Mouse (Mus musculus) hindlimb bud, embryonic 11.5 days (tissue): ENCODE results near the gene Stac2.

Experiments used
- DNase-seq: peaks from one replicate; pipeline ENCODE4 v3.0.0-alpha.2; 2012; ENCODE audit warnings: low read depth, low spot score; ENCODE audit errors: extremely low spot score

Gene Stac2

DNA sequence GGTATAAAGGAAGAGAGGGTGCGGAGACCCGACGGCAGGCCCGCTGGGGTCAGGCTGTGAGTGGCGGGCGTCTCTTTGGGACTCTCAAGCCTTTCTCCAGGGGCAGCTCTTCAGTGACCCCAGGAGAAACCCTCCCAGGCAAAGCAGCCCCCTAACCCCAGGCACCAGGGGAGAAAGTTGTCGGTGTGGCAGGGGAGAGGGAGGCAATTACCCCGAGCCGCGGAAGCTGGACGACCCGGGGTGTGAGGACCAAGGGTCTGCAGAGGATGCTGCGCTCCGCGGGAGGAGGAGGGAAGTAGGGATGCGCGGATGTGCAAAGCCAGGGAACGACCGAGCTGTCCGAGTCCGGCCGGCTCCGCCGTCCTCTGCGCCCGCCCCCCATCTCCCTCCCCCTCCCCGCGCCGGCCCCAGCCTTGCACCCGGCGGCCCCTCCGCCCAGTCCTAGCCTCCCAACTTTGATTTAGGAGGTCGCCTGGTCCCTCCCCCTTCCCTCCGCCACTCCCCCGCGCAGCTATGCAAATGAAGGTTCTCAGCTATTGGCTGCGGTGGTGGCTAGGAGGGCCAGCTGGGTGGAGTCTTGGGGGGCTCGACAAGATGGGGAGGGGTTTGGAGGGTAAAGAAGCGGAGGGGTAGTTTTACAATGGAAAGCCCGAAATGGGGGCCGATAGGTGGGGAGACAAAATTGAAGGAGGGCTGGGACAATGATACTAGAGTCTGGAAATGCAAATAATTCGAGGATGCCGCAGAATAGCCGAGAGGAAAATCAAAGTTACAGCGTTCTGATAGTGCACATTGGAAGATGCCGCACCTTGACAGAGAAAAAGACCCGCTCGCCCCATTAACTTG is at the start of gene Stac2:
TSS of gene Stac2 (minus strand) at position 474 of the 846 bp plus-strand sequence.
- DNase-seq = no peak

DNA sequence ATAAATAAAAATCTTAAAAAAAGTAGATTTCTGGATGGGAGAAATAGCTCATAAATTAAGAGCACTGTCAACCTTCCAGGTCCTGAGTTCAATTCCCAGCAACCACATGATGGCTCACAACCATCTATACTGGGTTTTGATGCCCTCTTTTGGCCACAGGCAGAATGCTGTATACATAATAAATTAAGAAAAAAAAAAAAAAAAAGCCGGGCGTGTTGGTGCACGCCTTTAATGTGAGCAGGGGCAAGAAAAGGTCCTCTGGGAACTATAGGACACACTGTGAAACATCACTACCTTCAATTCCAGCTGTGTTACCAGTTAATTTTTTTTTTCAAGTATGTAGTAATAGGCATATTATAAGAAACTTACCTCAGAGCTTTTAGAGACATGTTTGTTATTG is 48.1 kb upstream of the Stac2 start:
- no peak for DNase-seq

DNA sequence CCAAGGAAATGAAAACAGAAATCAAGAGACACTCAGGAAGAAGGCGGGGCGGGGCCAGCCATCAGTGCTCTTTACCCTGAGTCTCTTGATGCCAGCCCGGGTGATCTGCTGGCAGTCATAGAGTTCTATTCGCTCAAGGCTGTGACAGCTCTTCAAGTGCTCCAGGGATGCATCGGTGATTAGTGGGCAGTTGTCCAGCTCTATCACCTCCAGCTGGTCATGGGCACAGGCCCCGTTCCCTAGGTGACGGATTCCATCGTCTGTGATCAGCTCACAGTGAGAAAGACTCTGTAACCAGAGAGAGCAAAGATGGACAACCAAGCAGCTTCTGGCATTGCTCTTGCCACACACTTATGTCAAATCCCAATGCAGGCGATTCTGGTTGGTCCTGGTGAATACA is 37.3 kb upstream of the Stac2 start:
- no peak for DNase-seq

DNA sequence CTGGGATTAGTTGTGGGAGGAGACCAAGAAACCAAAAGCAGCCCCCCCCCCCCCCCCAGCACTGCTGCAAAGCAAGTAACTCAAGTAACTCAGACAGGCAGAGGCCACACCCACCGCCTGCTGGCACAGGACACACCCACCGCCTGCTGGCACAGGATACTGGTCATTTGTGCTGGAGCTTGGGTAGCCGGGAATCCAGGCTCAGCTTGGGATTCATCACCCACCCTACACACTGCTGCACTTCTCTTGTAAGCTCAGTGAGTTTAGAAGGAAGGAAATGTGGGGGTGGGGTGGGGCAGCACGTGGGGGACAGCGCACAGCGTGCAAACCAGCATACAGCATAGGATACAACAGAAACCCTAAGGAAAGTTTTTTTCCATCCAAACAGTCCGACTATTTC is 35.0 kb upstream of the Stac2 start:
- DNase-seq = no peak

DNA sequence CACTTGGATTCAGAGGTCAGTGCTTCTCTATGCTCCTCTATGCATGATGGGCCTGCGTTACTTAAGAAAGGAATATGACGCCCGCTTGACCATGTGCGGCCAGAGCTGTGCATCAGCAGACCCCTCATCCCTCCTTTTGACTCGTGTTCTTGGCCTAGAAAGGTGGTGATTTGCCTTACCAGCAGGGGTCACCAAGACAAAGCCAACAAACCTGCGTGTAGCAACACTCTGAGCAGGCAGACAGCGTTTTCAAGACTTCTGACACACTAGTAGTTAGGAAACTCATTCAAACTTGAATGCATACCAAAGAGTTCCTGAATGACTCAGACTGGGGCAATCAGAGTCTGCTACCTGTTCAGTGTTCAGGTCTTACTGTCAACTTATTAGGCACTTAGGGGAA is 33.3 kb upstream of the Stac2 start:
- no peak for DNase-seq

DNA sequence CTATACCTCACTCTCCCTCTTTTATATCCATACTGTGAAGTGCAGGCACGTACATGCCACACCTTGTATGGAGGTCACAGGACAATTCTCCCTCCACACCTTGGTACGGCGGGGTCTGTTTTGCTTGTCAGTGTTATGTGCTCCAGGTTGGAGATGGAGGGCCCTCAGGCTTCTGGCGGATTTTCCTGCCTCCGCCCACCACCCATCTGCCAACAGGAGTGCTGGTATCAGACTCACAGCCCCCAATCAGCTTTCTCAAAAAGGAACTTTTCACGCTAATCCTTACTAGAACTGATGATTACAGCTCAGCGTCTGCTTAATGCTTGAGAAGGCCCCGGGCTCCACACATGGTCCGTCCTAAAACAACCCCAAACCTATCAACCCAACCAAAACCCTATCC is 32.9 kb upstream of the Stac2 start:
- DNase-seq = no peak

DNA sequence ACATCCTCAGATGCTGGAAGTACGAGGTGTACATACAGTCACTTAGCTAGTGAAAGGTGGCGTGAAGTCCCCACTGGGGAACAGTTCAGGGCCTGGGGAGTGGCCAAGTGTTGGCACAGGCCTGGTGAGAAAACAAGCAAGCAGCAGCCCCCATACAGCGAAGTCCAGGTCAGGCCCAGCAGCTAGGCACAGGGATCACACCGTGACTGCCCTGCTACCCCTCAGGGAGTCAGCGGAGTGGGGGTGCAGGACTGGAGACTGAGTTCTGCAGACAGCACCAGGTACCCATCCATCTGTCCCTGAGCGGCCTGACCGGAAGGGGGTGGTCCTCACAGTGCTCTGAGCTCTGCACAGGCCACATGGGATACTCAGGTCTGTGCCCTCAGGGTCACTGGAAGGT is 29.5 kb upstream of the Stac2 start:
- DNase-seq = no peak

DNA sequence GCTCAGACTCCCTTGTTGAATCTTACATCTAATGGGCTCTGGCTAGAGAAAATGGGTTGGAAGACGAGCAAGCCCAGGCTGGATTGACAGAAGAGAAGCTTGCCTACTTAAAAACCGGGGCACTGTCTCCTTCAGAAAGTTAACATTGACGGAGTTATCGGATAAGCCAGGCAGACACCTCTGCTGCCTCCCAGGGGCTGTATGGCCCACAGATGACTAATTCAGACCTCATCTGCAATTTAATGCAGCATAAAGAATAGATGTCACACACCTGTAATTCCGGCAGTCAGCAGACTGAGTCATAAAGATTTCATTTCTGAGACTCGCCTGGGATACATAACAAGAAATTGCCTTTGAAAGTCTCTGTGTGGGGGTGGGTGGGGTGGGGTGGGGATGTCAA is 27.2 kb upstream of the Stac2 start:
- no peak for DNase-seq

DNA sequence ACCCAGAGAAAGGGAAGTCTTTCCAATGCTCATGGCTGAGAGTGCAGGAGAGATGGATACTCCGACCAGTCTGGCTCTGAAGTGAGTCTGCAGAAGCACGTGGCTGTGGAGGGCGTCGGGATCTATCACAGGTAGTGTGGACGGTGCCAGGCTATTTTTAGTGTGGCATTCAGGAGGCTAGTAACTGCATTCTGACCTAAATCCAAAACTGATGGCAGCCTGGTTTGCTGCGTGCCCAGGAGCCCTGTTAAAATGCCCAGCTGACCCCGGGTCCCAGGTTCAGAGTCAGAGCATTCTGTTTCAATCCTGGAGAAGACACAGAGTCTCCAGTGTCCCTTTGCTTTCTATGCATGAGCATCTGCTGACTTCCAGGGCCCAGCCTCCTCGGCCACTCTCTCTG is 23.8 kb upstream of the Stac2 start:
- no peak for DNase-seq

DNA sequence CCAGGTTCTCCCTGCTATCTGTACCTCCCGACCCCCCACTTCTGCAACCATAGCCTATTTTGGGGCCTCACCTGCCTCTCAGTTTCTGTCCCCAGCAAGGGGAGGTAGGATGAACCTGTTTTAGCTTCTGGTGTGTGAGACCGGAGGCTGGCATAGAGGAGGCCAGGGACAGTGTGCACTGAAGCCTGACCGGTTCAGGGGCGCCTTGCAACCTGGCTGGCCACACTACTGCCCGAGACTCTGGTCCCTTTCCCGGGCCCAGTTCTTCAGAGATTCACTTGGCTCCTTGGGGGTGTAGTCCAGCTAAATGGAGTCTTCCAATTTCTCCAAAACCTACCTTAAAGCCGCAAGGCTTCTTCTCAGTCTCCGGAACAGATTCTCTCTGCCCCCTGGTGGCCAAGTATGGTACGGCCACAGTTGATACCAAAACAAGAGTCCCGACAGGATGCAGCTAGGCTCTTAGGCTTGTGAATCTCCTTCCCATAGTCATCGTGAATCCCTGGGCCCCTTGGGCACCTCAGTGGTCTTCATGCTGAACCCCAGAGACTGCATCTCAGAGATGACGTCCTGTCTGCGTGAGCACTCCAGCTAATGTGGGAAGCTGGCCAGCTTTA is 22.0 kb upstream of the Stac2 start:
- DNase-seq = peak; percentile 72

DNA sequence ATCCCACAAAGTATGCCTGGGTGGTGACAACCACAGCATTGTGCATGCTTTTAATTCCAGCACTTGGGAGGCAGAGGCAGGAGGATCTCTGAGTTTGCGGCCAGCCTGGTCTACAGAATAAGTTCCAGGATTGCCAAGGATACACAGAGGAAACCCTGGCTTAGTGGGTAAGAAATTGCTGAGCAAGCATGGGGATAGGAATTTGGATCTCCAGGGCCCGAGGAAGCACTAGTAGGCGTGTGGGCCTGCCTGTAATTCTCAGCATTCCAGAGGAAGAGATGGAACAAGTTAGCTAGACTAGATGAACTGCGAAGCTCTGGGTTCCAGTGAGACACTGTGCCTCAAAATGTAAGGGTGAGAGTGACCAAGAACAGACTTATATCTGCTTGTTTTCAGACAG is 20.2 kb upstream of the Stac2 start:
- DNase-seq = no peak

DNA sequence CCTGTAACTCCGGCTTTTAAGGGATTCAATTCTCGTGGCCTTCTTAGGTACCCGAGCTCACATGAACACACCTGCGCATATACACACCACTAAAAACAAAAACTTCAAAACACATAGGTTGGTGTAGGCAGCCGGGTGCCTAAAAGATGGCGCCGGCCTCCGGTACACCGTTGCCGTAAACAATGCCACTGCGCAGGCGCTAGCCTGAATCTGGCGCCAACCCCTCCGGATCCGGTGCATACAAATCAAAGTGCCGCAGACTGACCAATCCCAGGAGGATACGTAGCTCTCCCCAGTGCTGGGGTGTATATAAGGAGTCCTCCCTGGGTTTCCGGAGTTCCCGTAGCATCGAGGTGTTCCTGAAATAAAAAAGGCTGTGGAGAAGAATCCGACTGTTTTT is 14.0 kb upstream of the Stac2 start:
- no peak for DNase-seq

DNA sequence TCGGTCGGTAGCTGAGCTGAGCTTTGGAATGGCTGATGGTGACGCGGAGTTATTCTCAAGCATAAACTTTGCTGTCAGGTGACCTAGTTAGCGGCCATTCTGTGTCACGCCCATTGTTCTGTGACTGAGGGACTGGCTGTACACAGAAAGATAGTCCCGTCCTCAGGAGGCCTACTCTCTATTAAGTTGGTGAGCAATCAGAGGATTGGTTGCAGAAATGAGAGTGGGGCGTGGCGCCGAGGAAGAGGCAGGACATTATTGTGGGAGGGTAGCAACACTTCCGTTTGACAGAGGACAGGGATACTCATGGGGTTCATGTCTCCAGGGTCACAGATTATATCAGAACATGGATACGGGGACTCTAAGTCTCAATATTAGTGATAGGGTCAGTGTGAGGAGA is 12.9 kb upstream of the Stac2 start:
- no peak for DNase-seq

DNA sequence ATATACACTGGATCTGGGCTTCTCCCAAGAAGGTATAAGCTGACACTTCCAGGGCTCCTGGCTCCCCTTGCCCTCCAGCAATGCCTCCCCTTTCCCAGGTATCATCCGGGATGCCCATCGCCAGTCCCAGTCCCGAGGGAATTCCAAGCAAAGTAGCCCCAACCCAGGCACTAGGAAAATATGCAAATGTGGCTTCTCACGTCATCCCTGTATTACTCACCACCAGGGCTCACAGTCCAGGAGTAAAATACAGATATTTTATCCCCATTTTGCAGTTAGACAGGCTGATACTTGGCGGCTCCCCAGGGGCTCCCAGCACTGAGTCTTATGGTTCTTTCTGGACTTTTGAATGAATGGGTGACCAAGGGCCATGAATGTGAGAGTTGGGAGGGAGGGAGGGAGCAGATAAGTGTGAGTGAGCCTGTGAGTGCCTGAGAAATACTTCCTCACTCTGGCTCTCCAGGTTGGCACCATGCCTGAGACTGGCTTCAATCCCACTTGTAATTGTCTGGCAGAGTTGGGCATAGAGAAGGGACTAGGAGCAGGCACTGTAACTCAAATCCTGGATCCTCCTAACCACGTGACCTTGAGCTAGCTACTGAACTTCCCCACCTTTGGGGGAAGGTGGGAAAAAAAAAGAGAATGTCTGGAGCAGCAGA is 8.8 kb upstream of the Stac2 start:
- no peak for DNase-seq

DNA sequence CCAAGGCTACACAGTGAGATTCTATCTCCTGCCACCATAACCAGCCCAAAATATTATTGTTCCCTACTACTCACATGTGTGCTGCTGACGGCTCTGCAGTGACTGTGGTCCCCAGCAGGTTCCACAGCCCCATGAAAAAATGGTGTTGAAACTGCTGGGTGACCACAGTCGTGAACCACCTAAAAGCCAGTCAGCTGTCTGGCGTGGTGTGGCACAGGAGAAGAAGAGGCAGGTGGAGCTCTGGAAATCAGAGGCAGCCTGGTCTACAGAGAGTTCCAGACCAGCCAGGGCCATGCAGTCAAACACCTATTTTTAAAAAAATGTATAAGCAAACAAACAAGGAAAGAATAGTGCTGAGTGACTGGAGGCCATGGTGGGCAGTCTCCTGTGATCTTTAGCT is 8.2 kb upstream of the Stac2 start:
- DNase-seq = no peak

DNA sequence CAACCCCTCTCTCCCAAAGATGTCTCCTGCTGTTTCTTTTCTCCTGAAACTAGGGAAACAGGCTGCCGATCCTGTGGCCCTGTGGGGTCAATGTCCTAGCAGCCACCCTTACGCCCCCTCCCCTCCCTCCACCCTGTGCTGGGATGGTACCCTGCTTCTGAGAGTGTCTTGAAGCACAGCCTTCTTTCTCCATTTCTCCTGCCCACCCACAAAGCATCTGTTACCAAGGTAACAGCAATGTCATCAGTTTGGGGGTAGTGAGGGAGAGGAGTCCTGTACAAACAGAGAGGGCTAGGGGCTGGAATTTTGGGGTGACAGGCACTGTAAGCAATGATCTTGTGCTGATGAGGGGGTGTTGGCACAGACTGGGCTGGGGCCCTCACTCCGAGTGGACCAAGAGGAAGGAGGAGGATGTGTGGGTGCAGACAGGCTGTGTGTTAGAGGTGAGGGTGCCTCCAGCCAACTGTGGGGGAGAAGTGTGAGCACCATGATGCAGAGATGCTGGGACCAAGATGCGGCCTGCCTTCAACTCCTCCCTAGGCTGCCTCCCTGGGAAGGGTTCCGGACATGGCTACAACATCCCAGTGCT is 6.9 kb upstream of the Stac2 start:
- DNase-seq = no peak

DNA sequence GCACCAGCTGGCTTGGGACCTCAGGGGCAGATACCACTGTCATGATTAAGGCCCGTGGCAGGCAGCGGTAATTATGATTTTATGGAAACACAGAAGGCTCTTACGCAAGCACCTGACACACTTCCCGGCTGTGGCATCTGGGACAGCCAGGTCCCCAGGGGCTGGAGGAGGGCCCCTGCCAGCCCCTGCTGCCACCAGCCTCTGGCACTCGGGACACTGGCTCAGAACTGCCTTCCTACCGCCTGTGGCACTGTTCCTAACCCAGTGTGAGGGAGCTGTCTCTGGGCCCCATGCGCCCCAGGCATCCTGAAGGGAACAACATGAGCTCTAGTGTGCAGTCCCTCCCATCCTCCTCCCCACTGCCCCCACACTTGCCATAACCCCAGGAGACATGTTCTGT is 6.4 kb upstream of the Stac2 start:
- no peak for DNase-seq

DNA sequence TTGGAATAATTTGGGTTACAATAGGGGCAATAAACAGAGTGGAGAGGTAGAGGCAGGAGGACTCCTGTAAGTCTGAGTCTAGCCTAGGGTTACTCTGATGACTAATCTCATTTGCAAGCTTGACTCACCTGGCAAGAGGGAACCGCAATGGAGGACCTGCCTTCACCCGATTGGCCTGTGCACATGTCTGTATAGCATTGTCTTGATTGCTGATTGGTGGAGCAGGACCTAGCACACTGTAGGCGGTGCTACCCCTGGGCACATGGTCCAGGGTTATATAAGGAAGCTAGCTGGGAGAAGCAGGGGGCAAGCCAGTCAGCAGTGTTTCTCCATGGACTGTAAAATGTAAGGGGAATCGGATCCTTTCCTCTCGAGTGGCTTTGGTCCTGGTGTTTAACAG is 4.7 kb upstream of the Stac2 start:
- DNase-seq = no peak

DNA sequence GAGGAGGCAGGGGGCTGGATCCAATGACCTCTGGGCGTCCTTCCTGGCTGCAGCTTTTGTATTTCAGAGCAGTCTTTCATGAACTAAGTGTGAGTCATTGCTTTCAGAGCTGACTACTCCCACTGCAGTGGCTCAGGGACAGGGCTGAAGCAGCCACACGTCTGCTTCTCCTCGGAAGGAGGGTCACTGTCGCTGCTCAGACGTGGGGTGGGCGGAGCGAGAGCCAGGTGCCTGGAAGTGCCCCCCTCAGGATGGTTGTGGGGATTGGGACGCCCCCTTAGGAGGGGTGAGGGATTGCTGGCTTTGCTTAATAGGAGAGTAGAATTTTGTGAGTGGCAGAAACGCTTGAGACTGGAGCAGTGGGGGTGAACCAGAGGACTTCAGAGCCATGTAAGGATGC is 4.2 kb upstream of the Stac2 start:
- DNase-seq = no peak

DNA sequence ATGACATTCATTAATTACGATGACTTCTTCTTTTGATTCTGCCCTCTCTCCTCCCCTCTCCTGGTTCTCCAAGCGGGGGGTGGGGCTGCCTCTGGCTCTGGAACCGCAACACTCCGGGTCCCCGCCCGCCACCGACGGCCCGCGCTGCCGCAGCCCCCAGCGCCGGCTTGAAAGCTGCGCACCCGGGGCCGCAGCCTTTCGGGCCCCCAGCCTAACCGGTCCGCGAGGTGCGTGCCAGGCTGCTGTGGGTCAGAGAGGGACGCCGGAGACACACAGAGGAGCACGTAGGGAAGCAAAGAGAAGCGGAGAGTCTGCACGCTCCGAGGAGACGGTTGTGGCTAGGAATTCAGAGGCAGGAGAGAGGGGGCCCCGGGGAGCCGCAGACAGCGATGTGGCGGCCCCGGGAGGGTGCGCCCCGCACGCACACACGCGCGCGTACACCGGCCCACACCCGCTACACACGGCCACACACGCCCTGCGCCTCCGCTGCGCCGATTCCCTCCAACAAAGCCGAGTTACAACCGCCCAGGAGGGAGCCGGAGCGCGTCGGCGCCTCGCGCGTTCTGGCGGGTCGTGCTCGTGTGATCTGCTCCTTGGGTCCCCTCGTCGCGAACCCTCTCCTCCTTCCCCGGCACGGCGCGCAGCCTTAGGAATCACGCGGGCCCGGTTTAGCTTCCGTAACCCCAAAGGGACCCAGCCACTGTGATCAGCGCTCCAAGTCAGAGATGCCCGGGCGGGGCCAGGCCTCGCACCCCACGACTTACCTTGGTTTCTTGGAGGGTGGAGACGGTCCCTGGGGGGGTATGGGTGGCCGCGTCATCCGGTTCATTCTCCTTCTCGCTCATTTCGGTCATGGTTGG is 903 bp downstream of the Stac2 start:
- DNase-seq = no peak

DNA sequence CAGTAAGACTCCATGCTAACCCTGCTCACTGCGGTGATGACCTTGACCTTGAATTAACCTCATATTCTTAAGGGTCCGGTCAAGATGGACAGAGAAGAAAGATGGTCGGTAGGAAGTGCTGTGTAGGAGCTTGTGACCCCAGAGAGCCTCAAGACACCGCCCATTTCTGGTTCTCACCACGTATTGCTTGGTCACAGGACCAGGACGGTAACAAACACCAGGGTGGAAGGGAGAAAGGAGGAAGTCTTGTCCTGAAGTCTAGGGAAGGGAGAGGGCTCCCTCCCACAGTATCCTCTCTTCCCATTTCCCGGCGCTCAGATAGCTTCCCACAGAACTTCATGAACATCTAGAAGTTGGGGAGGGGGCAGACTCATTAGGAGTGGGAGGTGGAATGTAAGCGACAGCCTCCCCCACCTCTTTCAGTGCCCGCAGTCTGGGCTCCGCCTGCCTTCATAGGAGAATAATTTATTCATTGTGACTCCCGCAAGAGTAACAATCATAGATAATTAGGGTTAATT is 1.6 kb downstream of the Stac2 start:
- DNase-seq = no peak
